Mouse (Mus musculus): ENCODE data around the gene Hnrnpa0. TPM values are rescaled to one million over a fixed set of nuclear protein-coding genes. Genes with fewer than 3 reads are reported as not detected.

The Hnrnpa0 gene
- total RNA-seq, 2 experiments from 2014 or later = 118 to 134 TPM

DNA sequence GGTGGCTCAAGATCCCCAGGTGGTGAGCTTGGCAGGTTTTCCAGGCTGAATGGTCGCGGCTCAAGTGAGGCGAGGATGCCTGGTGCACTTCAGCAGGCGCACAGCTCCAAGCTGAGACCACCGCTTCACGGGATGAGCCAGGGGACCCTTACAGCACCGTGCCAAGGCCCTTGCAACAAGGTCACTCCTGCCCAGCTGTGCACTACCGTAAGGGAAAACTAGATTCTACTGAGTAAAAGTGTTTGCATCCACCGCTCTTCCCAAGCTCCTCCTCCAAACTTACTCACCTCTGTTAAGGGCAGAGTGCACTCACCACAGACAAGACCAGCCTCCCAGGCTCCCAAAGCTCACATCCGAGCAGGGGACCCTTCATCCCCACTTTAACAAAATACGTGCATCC lies 44.8 kb downstream of the Hnrnpa0 start:
- no peak for DNase-seq (ENCODE audit: low spot score in 2 of 2)
- intact Hi-C loops (cut with DNase I) = no loop called here

DNA sequence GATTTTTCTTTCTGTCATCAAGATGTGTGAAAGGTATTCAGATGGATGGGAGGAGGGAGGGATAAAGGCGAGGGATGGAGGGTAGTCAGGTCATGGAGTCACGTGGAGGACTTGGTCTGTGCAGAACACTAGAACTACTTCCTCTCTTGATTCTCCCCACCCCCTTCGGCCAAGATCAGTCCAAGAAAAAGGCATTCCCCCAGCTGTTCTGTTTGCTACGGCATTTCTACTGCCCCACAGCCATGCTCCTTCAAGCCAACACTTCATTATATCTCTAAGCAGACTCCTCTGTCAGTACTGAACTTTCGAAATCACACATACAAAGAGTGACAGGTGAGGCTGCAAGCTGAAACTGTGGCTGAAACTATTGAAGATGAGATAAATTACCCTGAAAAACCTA lies 45.3 kb downstream of the Hnrnpa0 start:
- intact Hi-C loops (cut with DNase I) = no loop called here
- no peak for DNase-seq (ENCODE audit: low spot score in 2 of 2)

DNA sequence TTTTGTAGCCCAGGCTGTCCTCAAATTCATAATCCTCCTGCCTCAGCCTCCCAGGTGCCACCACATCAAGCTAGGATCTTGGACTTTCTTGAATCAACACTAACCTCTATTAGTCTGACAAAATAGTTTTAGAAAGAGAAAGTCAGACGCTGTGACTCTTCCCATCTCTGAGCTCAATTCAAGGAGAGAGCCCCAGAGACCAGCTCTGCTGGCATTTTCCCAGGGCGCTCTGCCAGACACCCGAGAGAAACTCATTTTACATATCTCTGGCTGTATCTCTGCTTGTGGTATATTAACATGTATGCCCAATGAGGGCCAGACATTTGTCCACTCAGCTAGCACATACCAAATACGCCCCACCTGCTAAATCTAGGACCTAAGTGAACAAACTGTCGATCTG lies 50.0 kb downstream of the Hnrnpa0 start:
- intact Hi-C loops (cut with DNase I) = no loop called here
- no peak for DNase-seq (ENCODE audit: low spot score in 2 of 2)

Other genes starting within 250 kb of the Hnrnpa0 start
- 100 to 1,000 TPM; 269 to 303 TPM for gene Spock1, start 220.2 kb downstream of the Hnrnpa0 start, total RNA-seq (2021)
- gene Klhl3, start 15.0 kb downstream of the Hnrnpa0 start, total RNA-seq (2021) = 10 to 100 TPM; 27.8 to 38.4 TPM
- gene Idnk, start 29.1 kb upstream of the Hnrnpa0 start, total RNA-seq (2021) = 10 to 100 TPM; 27.0 to 27.1 TPM
- 100 to 1,000 TPM; 137 to 144 TPM for gene Ubqln1, start 87.1 kb upstream of the Hnrnpa0 start, total RNA-seq (2021)
- 10 to 100 TPM; 17.3 to 19.1 TPM for gene Gkap1, start 147.1 kb upstream of the Hnrnpa0 start, total RNA-seq (2021)
- gene Kif27, start 230.6 kb upstream of the Hnrnpa0 start, total RNA-seq (2021) = 1 to 10 TPM; 2.7 to 3.2 TPM